Mouse (Mus musculus): ENCODE results near the gene Gas7. TPM values are rescaled to one million over a fixed set of nuclear protein-coding genes. Genes with fewer than 3 reads are reported as not detected.

The Gas7 gene
- polyA plus RNA-seq, 1 experiment from 2014 or later: 5.4 TPM

- TF ChIP-seq CTCF (IDR thresholded peaks at IDR 0.05; ENCODE audit: low read depth): peak; percentile 77
- Histone ChIP-seq H3K9ac (ENCODE audit: low read depth, low read length) (no peak overlapping the region), H3K4me2 (replicated peaks; ENCODE audit: low read depth) (no peak overlapping the region), H3K4me1 (replicated peaks; ENCODE audit: control insufficient read depth, insufficient read depth, low read length) (no peaks in the 10 kb centered on the region), H3K4me3 (ENCODE audit: low read depth, low read length) (no peak overlapping the region), H3K36me3 (ENCODE audit: control insufficient read depth, insufficient read depth) (no peaks in the 10 kb centered on the region; the same call in 1 of the 2 replicates), H3K27ac (ENCODE audit: low read depth, low read length) (no peak overlapping the region), H3K9me3 (ENCODE audit: control insufficient read depth) (no peaks in the 10 kb centered on the region), H3K27me3 (replicated peaks; ENCODE audit: control insufficient read depth, insufficient read depth, low read length) (no peaks in the 10 kb centered on the region)
- 19% methylated on average over 14 of the region's 14 CpGs for WGBS
- ATAC-seq: no peak
These were observed 197.1 kb downstream of the Gas7 start for GRCm38 (mm10) chr11:67652194-67652892.

- H3K9ac ChIP-seq (ENCODE audit: low read depth, low read length): no peak overlapping the region
- no peak overlapping the region for H3K27ac ChIP-seq (ENCODE audit: low read depth, low read length)
- 40% methylated on average over 6 of the region's 6 CpGs for WGBS
- ATAC-seq: no peak
- no peaks in the 10 kb centered on the region for H3K4me1 ChIP-seq (replicated peaks; ENCODE audit: control insufficient read depth, insufficient read depth, low read length)
- TF ChIP-seq CTCF (IDR thresholded peaks at IDR 0.05; ENCODE audit: low read depth): no peak
- H3K27me3 ChIP-seq (replicated peaks; ENCODE audit: control insufficient read depth, insufficient read depth, low read length): no peaks in the 10 kb centered on the region
- H3K4me2 ChIP-seq (replicated peaks; ENCODE audit: low read depth): no peak overlapping the region
- H3K9me3 ChIP-seq (ENCODE audit: control insufficient read depth): no peaks in the 10 kb centered on the region
- no peaks in the 10 kb centered on the region; the same call in 1 of the 2 replicates for H3K36me3 ChIP-seq (ENCODE audit: control insufficient read depth, insufficient read depth)
- H3K4me3 ChIP-seq (ENCODE audit: low read depth, low read length): no peak overlapping the region
These were observed 197.6 kb downstream of the Gas7 start for GRCm38 (mm10) chr11:67652893-67653255.

- H3K4me2 ChIP-seq (replicated peaks; ENCODE audit: low read depth): no peak overlapping the region
- no peaks in the 10 kb centered on the region for H3K4me1 ChIP-seq (replicated peaks; ENCODE audit: control insufficient read depth, insufficient read depth, low read length)
- no peak overlapping the region for H3K27ac ChIP-seq (ENCODE audit: low read depth, low read length)
- H3K36me3 ChIP-seq (ENCODE audit: control insufficient read depth, insufficient read depth): no peaks in the 10 kb centered on the region; the same call in 1 of the 2 replicates
- no peak overlapping the region for H3K4me3 ChIP-seq (ENCODE audit: low read depth, low read length)
- ATAC-seq: no peak
- no peak overlapping the region for H3K9ac ChIP-seq (ENCODE audit: low read depth, low read length)
- 74% methylated on average over 9 of the region's 9 CpGs for WGBS
- no peaks in the 10 kb centered on the region for H3K27me3 ChIP-seq (replicated peaks; ENCODE audit: control insufficient read depth, insufficient read depth, low read length)
- no peak for TF ChIP-seq CTCF (IDR thresholded peaks at IDR 0.05; ENCODE audit: low read depth)
- H3K9me3 ChIP-seq (ENCODE audit: control insufficient read depth): no peaks in the 10 kb centered on the region
These were observed 198.4 kb downstream of the Gas7 start for GRCm38 (mm10) chr11:67653521-67654090.

GRCm38 (mm10) chr11:67654514-67654913, 199.3 kb downstream of the Gas7 start:
- no peaks in the 10 kb centered on the region for H3K9me3 ChIP-seq (ENCODE audit: control insufficient read depth)
- H3K9ac ChIP-seq (ENCODE audit: low read depth, low read length): no peak overlapping the region
- no peaks in the 10 kb centered on the region; the same call in 1 of the 2 replicates for H3K36me3 ChIP-seq (ENCODE audit: control insufficient read depth, insufficient read depth)
- no peak overlapping the region for H3K4me3 ChIP-seq (ENCODE audit: low read depth, low read length)
- 86% methylated on average over 4 of the region's 4 CpGs for WGBS
- no peak for ATAC-seq
- H3K4me2 ChIP-seq (replicated peaks; ENCODE audit: low read depth): no peak overlapping the region
- no peak overlapping the region for H3K27ac ChIP-seq (ENCODE audit: low read depth, low read length)
- no peaks in the 10 kb centered on the region for H3K27me3 ChIP-seq (replicated peaks; ENCODE audit: control insufficient read depth, insufficient read depth, low read length)
- TF ChIP-seq CTCF (IDR thresholded peaks at IDR 0.05; ENCODE audit: low read depth): no peak
- no peaks in the 10 kb centered on the region for H3K4me1 ChIP-seq (replicated peaks; ENCODE audit: control insufficient read depth, insufficient read depth, low read length)

DNA sequence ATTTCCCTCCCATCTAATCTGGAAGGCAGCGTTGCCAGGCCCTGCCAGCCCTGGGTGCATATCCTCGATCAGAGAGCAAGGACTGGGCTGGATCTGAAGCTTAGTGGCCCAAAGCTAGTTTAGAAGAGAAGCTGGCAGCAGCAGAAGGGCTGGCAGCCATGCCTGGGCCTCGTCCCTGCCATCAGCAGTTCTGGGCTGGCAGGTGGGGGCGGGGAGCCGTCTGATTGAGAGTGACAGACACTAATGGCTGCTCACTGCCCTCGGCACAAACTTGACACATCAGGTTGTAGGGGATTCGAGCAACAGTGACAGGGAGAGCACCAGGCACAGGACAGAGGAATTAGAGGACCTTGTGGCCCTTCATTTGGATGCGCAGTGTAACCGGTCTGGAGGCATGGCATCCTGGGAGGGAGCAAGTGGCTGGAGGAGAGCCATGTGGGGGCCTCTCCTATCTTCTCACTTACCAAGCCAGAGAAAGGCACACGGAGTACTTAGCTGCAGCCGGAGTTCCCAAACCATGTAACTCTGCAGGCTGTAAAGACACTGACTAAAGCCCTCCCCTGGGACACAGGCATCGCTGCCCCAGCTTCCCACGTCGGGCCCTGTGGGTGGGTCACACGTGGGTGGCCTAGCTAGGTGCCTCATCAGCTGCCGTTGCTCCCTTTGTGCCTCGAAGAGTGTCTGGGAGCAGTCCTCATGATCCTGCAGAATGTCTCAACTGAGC, 200.2 kb downstream of the Gas7 start:
- Histone ChIP-seq H3K27ac (ENCODE audit: low read depth, low read length) (no peak overlapping the region), H3K4me3 (ENCODE audit: low read depth, low read length) (no peak overlapping the region), H3K9me3 (ENCODE audit: control insufficient read depth) (no peaks in the 10 kb centered on the region), H3K4me2 (replicated peaks; ENCODE audit: low read depth) (no peak overlapping the region), H3K4me1 (replicated peaks; ENCODE audit: control insufficient read depth, insufficient read depth, low read length) (no peaks in the 10 kb centered on the region), H3K9ac (ENCODE audit: low read depth, low read length) (no peak overlapping the region), H3K27me3 (replicated peaks; ENCODE audit: control insufficient read depth, insufficient read depth, low read length) (no peaks in the 10 kb centered on the region), H3K36me3 (ENCODE audit: control insufficient read depth, insufficient read depth) (no peaks in the 10 kb centered on the region; the same call in 1 of the 2 replicates)
- TF ChIP-seq CTCF (IDR thresholded peaks at IDR 0.05; ENCODE audit: low read depth): no peak
- WGBS: 76% methylated on average over 17 of the region's 17 CpGs
- ATAC-seq: no peak

DNA sequence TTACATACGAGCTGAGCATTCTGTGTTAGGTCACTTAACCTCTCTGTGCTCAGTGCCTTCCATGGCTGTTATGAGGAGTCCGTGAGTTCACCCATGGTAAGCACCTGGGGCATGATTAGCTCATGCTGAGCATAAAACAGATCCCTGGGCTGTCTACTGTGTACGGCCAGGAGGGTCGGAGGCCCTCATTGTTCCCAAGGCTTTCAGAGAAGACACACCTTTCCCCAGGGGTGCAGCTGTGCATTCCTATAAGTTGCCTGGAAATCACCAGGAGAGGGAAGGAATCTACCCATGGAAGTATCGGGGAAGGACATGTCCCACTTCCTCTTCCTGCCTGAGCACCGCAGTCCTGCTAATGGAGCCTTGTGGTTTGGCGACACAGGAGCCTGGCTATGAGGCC, 201.1 kb downstream of the Gas7 start:
- Histone ChIP-seq H3K27me3 (replicated peaks; ENCODE audit: control insufficient read depth, insufficient read depth, low read length) (no peaks in the 10 kb centered on the region), H3K4me2 (replicated peaks; ENCODE audit: low read depth) (no peak overlapping the region), H3K27ac (ENCODE audit: low read depth, low read length) (no peak overlapping the region), H3K4me1 (replicated peaks; ENCODE audit: control insufficient read depth, insufficient read depth, low read length) (no peaks in the 10 kb centered on the region), H3K9ac (ENCODE audit: low read depth, low read length) (no peak overlapping the region), H3K36me3 (ENCODE audit: control insufficient read depth, insufficient read depth) (no peaks in the 10 kb centered on the region; the same call in 1 of the 2 replicates), H3K9me3 (ENCODE audit: control insufficient read depth) (no peaks in the 10 kb centered on the region), H3K4me3 (ENCODE audit: low read depth, low read length) (no peak overlapping the region)
- TF ChIP-seq CTCF (IDR thresholded peaks at IDR 0.05; ENCODE audit: low read depth): no peak
- no peak for ATAC-seq
- 80% methylated on average over 7 of the region's 7 CpGs for WGBS
